Mouse (Mus musculus): ENCODE data around the gene Mrps15. TPM values are rescaled to one million over a fixed set of nuclear protein-coding genes. Genes with fewer than 3 reads are reported as not detected.

The Mrps15 gene
- polyA plus RNA-seq (2015; fragmentation: Nextera tagmentation; extraction: Ambion mirVana), result 128 and 133 TPM in 2 replicates

DNA sequence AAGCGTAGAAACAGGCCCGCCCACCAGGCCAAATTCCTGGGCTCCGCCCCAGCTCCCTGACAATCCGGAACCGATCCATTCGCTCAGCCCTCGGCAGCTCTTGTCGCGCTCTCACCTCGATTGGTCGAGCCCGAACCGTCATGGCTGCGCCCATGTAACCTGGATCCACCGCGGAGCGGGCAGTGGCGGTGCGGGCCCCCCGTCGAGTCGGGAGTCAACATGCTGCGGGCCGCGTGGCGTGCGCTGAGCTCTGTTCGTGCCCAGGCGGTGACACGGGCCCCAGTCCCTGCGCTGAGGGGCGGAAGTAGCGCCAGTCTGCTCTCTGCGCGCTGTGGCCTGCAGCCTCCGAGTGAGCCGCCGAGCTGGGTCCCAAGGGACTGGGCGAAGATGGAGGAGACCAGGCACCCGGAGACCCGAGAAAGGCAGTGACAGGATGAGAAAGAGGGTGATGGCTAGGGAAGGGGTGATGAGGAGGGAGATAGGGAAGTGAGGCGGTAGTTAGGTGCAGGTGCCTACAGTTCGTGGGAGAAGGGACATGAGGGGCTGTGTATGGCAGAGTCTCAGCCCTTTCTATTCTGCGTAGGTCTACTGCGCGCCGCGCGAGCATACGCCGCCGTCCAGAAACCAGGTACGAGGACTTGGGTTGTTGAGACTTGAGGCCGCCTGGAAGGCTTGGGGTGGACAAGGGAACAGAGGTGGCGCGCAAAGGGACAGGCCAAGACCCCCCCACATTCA, at the start of gene Mrps15:
Mrps15 (plus strand) TSS at position 75 of the 735 bp plus-strand sequence.
- peaks cover 13% of the 10 kb centered on the region for H3K4me1 ChIP-seq (ENCODE audit: control insufficient read depth, insufficient read depth, low read length)
- H3K4me2 ChIP-seq (ENCODE audit: low read depth, low read length), result peak within 1 kb of the TSS; percentile 94
- H3K27ac ChIP-seq (ENCODE audit: low read length), result peak within 1 kb of the TSS; percentile 82
- peaks cover 21% of the 10 kb centered on the region for H3K36me3 ChIP-seq (ENCODE audit: control insufficient read depth, insufficient read depth)
- H3K9ac ChIP-seq (ENCODE audit: low read length), result peak within 1 kb of the TSS; percentile 94
- peak; percentile 92 for ATAC-seq (replicated peaks; ENCODE audit: extremely low read depth, insufficient read depth, low FRiP score)
- H3K4me3 ChIP-seq (ENCODE audit: low read length), result peak within 1 kb of the TSS; percentile 93
- WGBS, result under 1% methylated on average over 56 of the region's 56 CpGs
- no peaks in the 10 kb centered on the region for H3K9me3 ChIP-seq (replicated peaks; ENCODE audit: control insufficient read depth, low read length)
- no peaks in the 10 kb centered on the region for H3K27me3 ChIP-seq (ENCODE audit: control insufficient read depth, insufficient read depth, low read length)

DNA sequence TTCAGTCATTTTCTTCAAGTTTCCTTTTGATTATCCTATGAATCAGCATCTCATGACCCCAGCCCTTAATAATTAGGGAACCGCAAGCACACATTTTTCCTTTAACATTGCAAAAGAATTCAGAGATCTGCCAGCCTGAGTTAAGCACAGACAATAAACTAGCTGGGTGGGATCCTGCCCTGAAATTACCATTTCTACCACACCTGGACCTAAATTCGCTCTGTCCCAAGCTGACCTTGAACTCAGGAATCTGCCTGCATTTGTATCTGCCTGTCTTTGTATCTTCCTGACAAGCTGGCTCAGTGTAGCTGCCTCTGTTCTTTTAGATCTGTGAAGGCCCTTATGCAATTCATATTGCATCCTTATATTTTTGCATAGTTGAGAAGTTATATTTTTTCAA, 48.9 kb upstream of the Mrps15 start:
- Histone ChIP-seq H3K4me3 (ENCODE audit: low read length) (no peak overlapping the region), H3K27me3 (ENCODE audit: control insufficient read depth, insufficient read depth, low read length) (no peaks in the 10 kb centered on the region), H3K9ac (ENCODE audit: low read length) (no peak overlapping the region), H3K36me3 (ENCODE audit: control insufficient read depth, insufficient read depth) (no peaks in the 10 kb centered on the region), H3K4me2 (ENCODE audit: low read depth, low read length) (no peak overlapping the region), H3K4me1 (ENCODE audit: control insufficient read depth, insufficient read depth, low read length) (no peaks in the 10 kb centered on the region), H3K9me3 (replicated peaks; ENCODE audit: control insufficient read depth, low read length) (peaks cover 15% of the 10 kb centered on the region), H3K27ac (ENCODE audit: low read length) (no peak overlapping the region)
- WGBS, result 75% methylated on average over 2 of the region's 2 CpGs
- ATAC-seq (replicated peaks; ENCODE audit: extremely low read depth, insufficient read depth, low FRiP score), result no peak

DNA sequence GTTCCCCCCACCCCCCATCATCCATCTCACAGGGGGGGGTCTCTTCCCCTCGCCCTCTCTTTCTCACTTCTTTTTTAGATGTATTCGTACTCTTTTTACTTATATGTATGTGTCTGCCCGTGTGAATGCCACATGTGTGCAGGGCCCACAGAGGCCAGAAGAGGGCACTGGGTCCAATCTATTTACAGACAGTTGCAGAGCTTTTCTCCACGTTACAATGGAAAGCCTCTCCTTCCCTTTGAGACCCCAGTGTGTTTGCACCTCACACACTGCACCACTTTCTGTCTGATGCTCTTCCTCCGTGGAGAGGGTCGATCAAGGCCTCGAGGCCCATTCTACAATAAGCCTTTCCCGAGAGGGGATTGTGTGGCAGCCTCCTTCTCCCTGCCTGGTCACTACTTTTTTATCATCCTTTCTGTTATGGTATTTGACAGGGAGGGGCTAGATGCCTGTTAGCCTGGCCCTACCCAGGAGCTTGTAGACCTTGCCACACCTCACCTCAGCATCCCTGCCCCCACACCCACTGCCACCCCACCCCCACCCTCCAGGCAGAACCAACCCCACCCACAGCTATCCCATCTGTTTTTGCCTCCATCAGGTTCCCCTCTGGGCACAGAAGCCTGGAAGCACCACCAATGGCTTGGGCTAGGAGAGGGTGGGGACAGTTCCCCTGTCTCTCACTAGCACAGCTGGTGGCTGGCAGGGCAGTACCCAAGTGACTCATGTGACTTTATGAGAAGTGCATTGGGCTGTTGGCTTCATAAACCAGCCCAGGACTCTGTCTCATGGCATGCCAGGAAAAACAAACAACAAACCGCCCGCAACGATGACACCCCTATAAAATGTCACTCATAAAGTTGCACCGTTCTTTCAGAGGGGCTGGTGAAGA, 45.2 kb upstream of the Mrps15 start:
- peaks cover 15% of the 10 kb centered on the region for H3K9me3 ChIP-seq (replicated peaks; ENCODE audit: control insufficient read depth, low read length)
- no peak overlapping the region for H3K4me3 ChIP-seq (ENCODE audit: low read length)
- no peaks in the 10 kb centered on the region for H3K36me3 ChIP-seq (ENCODE audit: control insufficient read depth, insufficient read depth)
- 84% methylated on average over 12 of the region's 12 CpGs for WGBS
- no peak overlapping the region for H3K27ac ChIP-seq (ENCODE audit: low read length)
- H3K9ac ChIP-seq (ENCODE audit: low read length), result no peak overlapping the region
- no peak for ATAC-seq (replicated peaks; ENCODE audit: extremely low read depth, insufficient read depth, low FRiP score)
- H3K4me2 ChIP-seq (ENCODE audit: low read depth, low read length), result no peak overlapping the region
- no peaks in the 10 kb centered on the region for H3K4me1 ChIP-seq (ENCODE audit: control insufficient read depth, insufficient read depth, low read length)
- H3K27me3 ChIP-seq (ENCODE audit: control insufficient read depth, insufficient read depth, low read length), result no peaks in the 10 kb centered on the region

DNA sequence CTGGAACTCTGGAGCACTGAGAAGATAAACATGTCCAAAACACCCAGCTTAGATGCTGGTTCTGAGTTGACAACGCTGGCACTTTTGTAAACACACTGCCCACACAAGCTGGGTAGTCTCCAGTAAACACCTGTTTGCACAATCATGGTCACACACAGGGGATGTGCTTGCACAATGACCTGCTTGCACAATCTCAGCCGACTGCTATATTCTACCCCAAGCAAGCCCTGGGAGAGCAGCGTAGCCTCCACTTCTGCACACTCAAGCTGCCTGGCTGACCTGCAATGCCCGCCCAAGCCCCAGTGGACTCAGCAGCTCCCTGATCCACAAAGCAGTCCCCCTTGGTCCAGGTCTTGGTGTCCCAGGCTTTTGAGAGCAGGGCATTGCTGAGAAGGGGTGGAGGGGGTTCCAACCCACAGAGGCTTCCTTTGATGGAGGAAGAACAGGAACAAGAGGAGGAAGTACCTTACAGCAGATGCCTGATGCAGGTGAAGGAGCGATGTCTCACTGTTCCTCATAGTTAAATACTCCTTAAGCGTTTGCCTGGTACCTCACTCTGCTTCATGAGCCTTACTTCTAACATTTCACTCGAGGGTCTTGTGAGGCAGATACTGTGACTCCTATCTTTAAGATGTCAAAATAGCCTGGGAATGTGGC, 28.9 kb upstream of the Mrps15 start:
- WGBS, result 69% methylated on average over 7 of the region's 7 CpGs

DNA sequence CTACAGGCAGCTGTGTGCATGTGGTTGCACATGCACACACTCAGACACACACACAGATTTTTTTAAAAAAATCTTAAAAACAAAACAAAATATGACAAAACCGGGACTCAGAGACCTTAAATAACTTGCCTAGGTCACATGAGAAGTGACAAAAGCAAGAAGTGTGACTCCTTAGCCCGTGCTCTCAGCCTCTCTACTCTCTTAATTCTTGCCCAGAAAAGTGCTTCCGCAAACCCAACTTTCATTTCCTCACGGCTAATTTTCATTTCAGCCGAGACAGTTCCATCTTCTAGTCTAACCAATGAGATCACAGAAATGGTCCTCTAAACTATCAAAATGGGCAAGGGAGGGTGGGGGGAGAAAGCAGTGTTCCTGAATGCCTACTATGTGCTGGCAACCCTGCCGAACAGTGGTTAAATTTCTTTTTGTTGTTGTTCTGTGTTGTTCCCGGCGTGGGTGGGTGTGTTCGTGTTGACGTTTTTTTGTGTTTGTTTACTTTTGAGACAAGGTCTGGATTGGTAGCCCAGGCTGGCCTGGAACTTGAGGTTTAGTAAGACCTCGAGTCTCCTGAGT, 27.7 kb upstream of the Mrps15 start:
- 73% methylated on average over 11 of the region's 11 CpGs for WGBS
- Histone ChIP-seq H3K4me2 (ENCODE audit: low read depth, low read length) (no peak overlapping the region), H3K4me3 (ENCODE audit: low read length) (no peak overlapping the region), H3K27me3 (ENCODE audit: control insufficient read depth, insufficient read depth, low read length) (no peaks in the 10 kb centered on the region), H3K36me3 (ENCODE audit: control insufficient read depth, insufficient read depth) (no peaks in the 10 kb centered on the region), H3K4me1 (ENCODE audit: control insufficient read depth, insufficient read depth, low read length) (no peaks in the 10 kb centered on the region), H3K27ac (ENCODE audit: low read length) (no peak overlapping the region), H3K9ac (ENCODE audit: low read length) (no peak overlapping the region), H3K9me3 (replicated peaks; ENCODE audit: control insufficient read depth, low read length) (no peaks in the 10 kb centered on the region)
- no peak for ATAC-seq (replicated peaks; ENCODE audit: extremely low read depth, insufficient read depth, low FRiP score)

More for the DNA sequence above, 28.9 kb upstream of the Mrps15 start:
- H3K4me2 ChIP-seq (ENCODE audit: low read depth, low read length), result no peak overlapping the region
- no peaks in the 10 kb centered on the region for H3K27me3 ChIP-seq (ENCODE audit: control insufficient read depth, insufficient read depth, low read length)
- no peak overlapping the region for H3K4me3 ChIP-seq (ENCODE audit: low read length)
- no peak for ATAC-seq (replicated peaks; ENCODE audit: extremely low read depth, insufficient read depth, low FRiP score)
- H3K4me1 ChIP-seq (ENCODE audit: control insufficient read depth, insufficient read depth, low read length), result no peaks in the 10 kb centered on the region
- no peak overlapping the region for H3K9ac ChIP-seq (ENCODE audit: low read length)
- H3K27ac ChIP-seq (ENCODE audit: low read length), result no peak overlapping the region
- H3K36me3 ChIP-seq (ENCODE audit: control insufficient read depth, insufficient read depth), result no peaks in the 10 kb centered on the region
- H3K9me3 ChIP-seq (replicated peaks; ENCODE audit: control insufficient read depth, low read length), result no peaks in the 10 kb centered on the region

DNA sequence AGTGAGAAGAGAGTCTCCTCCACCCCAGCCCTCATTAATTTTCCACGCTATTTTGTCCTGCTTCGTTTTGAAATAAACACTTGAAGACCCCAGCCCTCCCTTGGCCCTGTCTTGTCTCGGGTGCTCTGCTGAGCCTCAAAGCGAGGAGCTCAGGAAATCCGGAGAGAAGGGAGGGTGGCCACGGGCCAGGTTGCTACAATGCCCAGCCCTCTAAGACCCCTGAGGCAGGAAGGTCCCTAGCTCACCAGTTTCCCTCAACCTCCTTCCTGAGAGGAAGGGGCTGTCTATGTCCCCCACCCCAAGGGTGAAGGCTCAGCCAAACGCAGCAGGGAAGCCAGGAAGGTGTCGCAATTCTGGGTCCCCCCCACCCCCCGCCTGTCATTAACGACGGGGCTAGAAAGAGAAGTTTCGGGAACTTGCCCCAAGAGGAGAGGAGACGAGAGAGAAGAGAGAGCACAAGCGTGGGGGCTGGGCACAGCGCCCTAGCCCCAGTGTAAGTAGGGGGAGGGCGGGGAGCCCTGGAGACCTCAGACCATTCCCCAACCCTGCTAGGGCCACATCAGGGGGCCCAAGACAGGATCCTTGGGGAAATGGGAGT, 22.3 kb upstream of the Mrps15 start, which contains the start of gene Csf3r:
Csf3r (plus strand) TSS at position 248 of the 598 bp plus-strand sequence.
- H3K27me3 ChIP-seq (ENCODE audit: control insufficient read depth, insufficient read depth, low read length), result no peaks in the 10 kb centered on the region
- WGBS, result 32% methylated on average over 16 of the region's 16 CpGs
- no peaks in the 10 kb centered on the region for H3K4me1 ChIP-seq (ENCODE audit: control insufficient read depth, insufficient read depth, low read length)
- no peak for ATAC-seq (replicated peaks; ENCODE audit: extremely low read depth, insufficient read depth, low FRiP score)
- no peak within 1 kb of the TSS for H3K9ac ChIP-seq (ENCODE audit: low read length)
- H3K27ac ChIP-seq (ENCODE audit: low read length), result no peak within 1 kb of the TSS
- H3K36me3 ChIP-seq (ENCODE audit: control insufficient read depth, insufficient read depth), result no peaks in the 10 kb centered on the region
- H3K9me3 ChIP-seq (replicated peaks; ENCODE audit: control insufficient read depth, low read length), result no peaks in the 10 kb centered on the region
- no peak within 1 kb of the TSS for H3K4me2 ChIP-seq (ENCODE audit: low read depth, low read length)
- H3K4me3 ChIP-seq (ENCODE audit: low read length), result no peak within 1 kb of the TSS

DNA sequence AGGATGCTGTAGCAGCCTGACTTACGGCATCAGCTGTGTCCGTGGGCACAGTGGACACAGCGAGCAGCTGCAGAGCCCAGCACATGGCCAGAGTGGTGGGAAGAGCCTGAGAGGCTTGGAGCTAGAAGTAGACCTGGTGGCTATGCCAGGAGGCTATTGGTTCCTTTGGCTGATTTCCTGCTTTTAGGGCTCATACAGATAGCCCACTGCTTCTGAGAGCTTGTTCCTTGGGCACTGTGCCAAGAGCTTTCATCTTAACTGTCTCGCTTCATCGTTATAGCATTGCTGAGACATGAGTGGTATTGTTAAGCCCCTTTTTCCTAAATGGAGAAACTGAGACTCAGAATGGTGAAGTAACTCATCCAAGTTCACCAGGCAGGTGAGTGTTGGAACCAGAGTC, 20.9 kb upstream of the Mrps15 start:
- no peak for ATAC-seq (replicated peaks; ENCODE audit: extremely low read depth, insufficient read depth, low FRiP score)
- Histone ChIP-seq H3K9ac (ENCODE audit: low read length) (no peak overlapping the region), H3K4me2 (ENCODE audit: low read depth, low read length) (no peak overlapping the region), H3K9me3 (replicated peaks; ENCODE audit: control insufficient read depth, low read length) (no peaks in the 10 kb centered on the region), H3K4me3 (ENCODE audit: low read length) (no peak overlapping the region), H3K27ac (ENCODE audit: low read length) (no peak overlapping the region), H3K36me3 (ENCODE audit: control insufficient read depth, insufficient read depth) (no peaks in the 10 kb centered on the region), H3K4me1 (ENCODE audit: control insufficient read depth, insufficient read depth, low read length) (no peaks in the 10 kb centered on the region), H3K27me3 (ENCODE audit: control insufficient read depth, insufficient read depth, low read length) (no peaks in the 10 kb centered on the region)
- 70% methylated on average over 5 of the region's 5 CpGs for WGBS

DNA sequence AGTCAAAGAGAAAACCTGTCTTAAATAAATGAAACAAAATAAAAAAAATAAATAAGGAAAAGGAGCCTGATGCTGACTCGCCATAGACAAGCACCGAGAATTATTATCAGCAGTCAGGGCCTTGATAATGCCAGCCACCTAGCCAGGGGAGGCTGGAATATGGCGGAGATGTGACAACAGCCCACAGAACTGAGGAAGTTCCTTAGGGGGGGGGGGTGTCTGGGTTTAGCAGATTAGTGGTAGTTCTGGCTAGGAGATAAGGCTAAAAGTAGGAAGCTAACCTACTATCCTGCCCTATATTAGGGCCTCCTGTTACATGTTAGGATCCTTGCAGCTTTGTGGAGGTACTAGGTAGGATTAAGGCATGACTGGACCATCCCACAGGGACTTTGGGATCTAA, 18.7 kb upstream of the Mrps15 start:
- Histone ChIP-seq H3K27me3 (ENCODE audit: control insufficient read depth, insufficient read depth, low read length) (no peaks in the 10 kb centered on the region), H3K4me1 (ENCODE audit: control insufficient read depth, insufficient read depth, low read length) (no peaks in the 10 kb centered on the region), H3K4me3 (ENCODE audit: low read length) (no peak overlapping the region), H3K4me2 (ENCODE audit: low read depth, low read length) (no peak overlapping the region), H3K9ac (ENCODE audit: low read length) (no peak overlapping the region), H3K36me3 (ENCODE audit: control insufficient read depth, insufficient read depth) (no peaks in the 10 kb centered on the region), H3K9me3 (replicated peaks; ENCODE audit: control insufficient read depth, low read length) (no peaks in the 10 kb centered on the region), H3K27ac (ENCODE audit: low read length) (no peak overlapping the region)
- 52% methylated on average over 3 of the region's 3 CpGs for WGBS
- ATAC-seq (replicated peaks; ENCODE audit: extremely low read depth, insufficient read depth, low FRiP score), result no peak
